Mouse (Mus musculus): ENCODE data around the gene Hist1h1t. TPM values are rescaled to one million over a fixed set of nuclear protein-coding genes. Genes with fewer than 3 reads are reported as not detected.

Hist1h1t gene
- polyA plus RNA-seq, 1 experiment from 2014 or later = not detected

DNA sequence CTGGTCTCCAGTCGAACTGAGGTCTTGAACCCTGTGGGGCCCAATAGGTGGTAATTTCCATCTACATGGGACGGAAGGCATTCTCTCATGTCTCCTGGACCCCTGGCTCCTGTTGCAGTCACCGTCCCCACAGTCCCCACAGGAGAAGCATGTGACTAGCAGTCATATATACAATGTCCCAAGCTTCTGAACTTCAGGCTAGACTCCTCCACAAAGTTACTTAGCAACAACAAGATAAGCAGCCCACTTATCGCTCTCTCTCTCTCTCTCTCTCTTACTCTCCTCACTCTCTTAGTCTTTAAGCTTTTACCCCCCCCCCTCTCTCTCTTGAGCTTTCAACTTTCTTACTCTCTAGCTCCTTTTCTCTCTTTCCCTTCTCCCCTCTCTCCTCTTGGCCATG is 28.6 kb downstream of the Hist1h1t start:
- H3K9ac ChIP-seq (ENCODE audit: low read depth, low read length) = no peak overlapping the region
- no peak overlapping the region for H3K27ac ChIP-seq (ENCODE audit: low read depth, low read length)
- 71% methylated on average over 4 of the region's 4 CpGs for WGBS
- no peak for ATAC-seq (ENCODE audit: low FRiP score, low TSS enrichment)
- no peaks in the 10 kb centered on the region for H3K27me3 ChIP-seq (ENCODE audit: control insufficient read depth, insufficient read depth, low read length)
- no peaks in the 10 kb centered on the region for H3K9me3 ChIP-seq (ENCODE audit: control insufficient read depth, low read length)
- H3K4me3 ChIP-seq (ENCODE audit: low read length) = no peak overlapping the region
- no peaks in the 10 kb centered on the region for H3K36me3 ChIP-seq (ENCODE audit: control insufficient read depth, insufficient read depth, low read length)
- no peak overlapping the region for H3K4me2 ChIP-seq (replicated peaks; ENCODE audit: low read depth, low read length)
- no peaks in the 10 kb centered on the region for H3K4me1 ChIP-seq (ENCODE audit: control insufficient read depth, insufficient read depth, low read length)

DNA sequence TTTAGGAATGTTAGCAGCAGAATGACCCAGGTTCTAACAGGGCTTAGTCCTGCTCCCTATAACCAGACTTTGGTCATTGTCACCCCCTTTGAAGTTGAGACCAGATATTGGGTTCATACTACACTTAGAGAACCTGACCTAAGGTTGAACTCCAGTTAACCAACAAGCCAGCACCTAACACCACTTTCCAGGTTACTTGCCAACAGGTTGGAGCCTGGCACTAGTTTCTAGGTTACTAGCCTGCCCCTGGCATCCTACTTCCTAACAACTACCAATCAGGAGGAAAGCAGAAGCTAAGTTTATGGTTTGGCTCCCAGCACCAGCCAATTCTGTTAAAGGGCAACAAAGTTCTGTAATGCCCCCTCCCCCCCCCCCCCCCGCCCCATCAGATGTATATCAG is 29.6 kb downstream of the Hist1h1t start:
- WGBS = 60% methylated on average over 1 of the region's 1 CpGs
- Histone ChIP-seq H3K27me3 (ENCODE audit: control insufficient read depth, insufficient read depth, low read length) (no peaks in the 10 kb centered on the region), H3K9me3 (ENCODE audit: control insufficient read depth, low read length) (no peaks in the 10 kb centered on the region)

DNA sequence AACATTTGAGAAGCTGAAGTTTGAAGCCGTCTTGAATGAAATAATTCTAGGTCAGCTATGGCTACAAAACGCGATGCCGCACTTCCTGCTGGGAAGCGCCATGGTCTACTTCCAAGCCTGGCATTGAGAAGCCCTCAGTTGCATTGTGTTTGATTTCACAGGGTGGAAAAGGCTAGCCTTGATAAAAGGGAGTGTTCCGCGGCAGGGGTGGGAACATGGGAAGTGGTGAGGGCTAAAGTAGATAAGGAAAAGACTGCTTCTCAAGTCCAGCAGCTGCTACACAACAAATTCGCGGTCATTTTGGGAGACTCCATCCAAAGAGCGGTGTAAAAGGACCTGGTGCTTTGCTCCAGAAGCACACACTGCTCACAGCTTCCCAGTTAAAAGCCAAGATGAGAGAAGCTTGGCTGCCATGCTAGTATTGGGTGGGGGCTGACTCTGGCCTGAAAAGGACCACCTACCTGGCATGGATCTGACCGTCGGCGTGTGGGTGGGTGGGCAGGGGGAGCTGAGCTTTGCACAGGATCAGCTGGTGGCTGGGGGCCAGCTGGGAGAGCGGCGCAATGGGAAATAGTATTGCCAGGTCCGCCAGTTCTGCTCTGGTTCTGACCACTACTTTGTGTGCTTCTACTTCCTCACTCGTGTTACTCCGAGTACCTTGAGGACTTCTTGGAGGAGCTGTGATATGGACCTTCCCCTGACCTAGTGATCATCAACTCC is 33.0 kb downstream of the Hist1h1t start:
- no peak for ATAC-seq (ENCODE audit: low FRiP score, low TSS enrichment)
- no peak overlapping the region for H3K4me3 ChIP-seq (ENCODE audit: low read length)
- no peak overlapping the region for H3K9ac ChIP-seq (ENCODE audit: low read depth, low read length)
- H3K4me1 ChIP-seq (ENCODE audit: control insufficient read depth, insufficient read depth, low read length) = peaks cover 5% of the 10 kb centered on the region; the same call in 1 of the 2 replicates
- no peaks in the 10 kb centered on the region for H3K9me3 ChIP-seq (ENCODE audit: control insufficient read depth, low read length)
- no peaks in the 10 kb centered on the region for H3K27me3 ChIP-seq (ENCODE audit: control insufficient read depth, insufficient read depth, low read length)
- 91% methylated on average over 18 of the region's 18 CpGs for WGBS
- H3K4me2 ChIP-seq (replicated peaks; ENCODE audit: low read depth, low read length) = no peak overlapping the region
- no peaks in the 10 kb centered on the region for H3K36me3 ChIP-seq (ENCODE audit: control insufficient read depth, insufficient read depth, low read length)
- H3K27ac ChIP-seq (ENCODE audit: low read depth, low read length) = no peak overlapping the region

More for the DNA sequence above, 29.6 kb downstream of the Hist1h1t start:
- Histone ChIP-seq H3K4me3 (ENCODE audit: low read length) (no peak overlapping the region), H3K27ac (ENCODE audit: low read depth, low read length) (no peak overlapping the region), H3K36me3 (ENCODE audit: control insufficient read depth, insufficient read depth, low read length) (no peaks in the 10 kb centered on the region), H3K4me2 (replicated peaks; ENCODE audit: low read depth, low read length) (no peak overlapping the region), H3K4me1 (ENCODE audit: control insufficient read depth, insufficient read depth, low read length) (no peaks in the 10 kb centered on the region), H3K9ac (ENCODE audit: low read depth, low read length) (no peak overlapping the region)
- ATAC-seq (ENCODE audit: low FRiP score, low TSS enrichment) = no peak

DNA sequence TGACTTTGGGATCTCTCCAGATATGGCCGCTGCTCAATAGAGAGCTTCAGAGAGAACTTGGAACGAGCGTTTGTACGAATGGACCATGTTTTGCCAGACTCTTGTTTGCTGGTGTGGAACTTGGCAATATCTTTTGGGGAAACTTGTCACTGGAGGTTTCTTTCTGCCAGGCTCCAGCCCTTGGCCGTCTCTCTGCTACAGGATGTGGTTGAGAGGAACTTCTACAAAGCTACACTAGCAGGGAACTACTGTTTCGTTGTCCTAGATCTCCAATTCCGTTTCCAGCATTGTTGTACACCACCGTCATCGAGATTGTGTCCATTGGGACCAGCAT is 33.5 kb downstream of the Hist1h1t start:
- Histone ChIP-seq H3K27ac (ENCODE audit: low read depth, low read length) (no peak overlapping the region), H3K4me1 (ENCODE audit: control insufficient read depth, insufficient read depth, low read length) (peaks cover 5% of the 10 kb centered on the region; the same call in 1 of the 2 replicates), H3K36me3 (ENCODE audit: control insufficient read depth, insufficient read depth, low read length) (no peaks in the 10 kb centered on the region), H3K27me3 (ENCODE audit: control insufficient read depth, insufficient read depth, low read length) (no peaks in the 10 kb centered on the region), H3K9me3 (ENCODE audit: control insufficient read depth, low read length) (no peaks in the 10 kb centered on the region), H3K4me3 (ENCODE audit: low read length) (no peak overlapping the region), H3K9ac (ENCODE audit: low read depth, low read length) (no peak overlapping the region), H3K4me2 (replicated peaks; ENCODE audit: low read depth, low read length) (no peak overlapping the region)
- no peak for ATAC-seq (ENCODE audit: low FRiP score, low TSS enrichment)
- 90% methylated on average over 9 of the region's 9 CpGs for WGBS

DNA sequence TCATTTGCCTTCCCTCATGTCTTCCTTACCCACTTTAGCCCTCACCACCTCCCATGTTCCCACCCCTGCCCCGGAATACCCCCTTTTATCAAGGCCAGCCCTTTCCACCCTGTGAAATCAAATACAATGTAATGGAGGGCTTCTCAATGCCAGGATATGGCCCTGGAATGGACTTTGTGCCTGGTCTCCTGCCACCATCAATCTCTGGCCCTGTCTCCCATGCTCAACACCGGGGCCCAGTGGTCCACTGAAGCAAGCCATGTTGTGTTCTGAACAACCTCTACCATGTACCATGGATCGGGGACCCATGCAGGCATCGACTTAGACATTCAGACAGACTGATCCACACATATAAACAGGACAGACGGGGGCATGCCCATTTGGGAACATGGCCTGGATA is 34.1 kb downstream of the Hist1h1t start:
- H3K27ac ChIP-seq (ENCODE audit: low read depth, low read length) = no peak overlapping the region
- peaks cover 5% of the 10 kb centered on the region; the same call in 1 of the 2 replicates for H3K4me1 ChIP-seq (ENCODE audit: control insufficient read depth, insufficient read depth, low read length)
- no peaks in the 10 kb centered on the region for H3K9me3 ChIP-seq (ENCODE audit: control insufficient read depth, low read length)
- no peaks in the 10 kb centered on the region for H3K36me3 ChIP-seq (ENCODE audit: control insufficient read depth, insufficient read depth, low read length)
- ATAC-seq (ENCODE audit: low FRiP score, low TSS enrichment) = no peak
- H3K9ac ChIP-seq (ENCODE audit: low read depth, low read length) = no peak overlapping the region
- 94% methylated on average over 5 of the region's 5 CpGs for WGBS
- H3K27me3 ChIP-seq (ENCODE audit: control insufficient read depth, insufficient read depth, low read length) = no peaks in the 10 kb centered on the region
- H3K4me2 ChIP-seq (replicated peaks; ENCODE audit: low read depth, low read length) = no peak overlapping the region
- H3K4me3 ChIP-seq (ENCODE audit: low read length) = no peak overlapping the region

DNA sequence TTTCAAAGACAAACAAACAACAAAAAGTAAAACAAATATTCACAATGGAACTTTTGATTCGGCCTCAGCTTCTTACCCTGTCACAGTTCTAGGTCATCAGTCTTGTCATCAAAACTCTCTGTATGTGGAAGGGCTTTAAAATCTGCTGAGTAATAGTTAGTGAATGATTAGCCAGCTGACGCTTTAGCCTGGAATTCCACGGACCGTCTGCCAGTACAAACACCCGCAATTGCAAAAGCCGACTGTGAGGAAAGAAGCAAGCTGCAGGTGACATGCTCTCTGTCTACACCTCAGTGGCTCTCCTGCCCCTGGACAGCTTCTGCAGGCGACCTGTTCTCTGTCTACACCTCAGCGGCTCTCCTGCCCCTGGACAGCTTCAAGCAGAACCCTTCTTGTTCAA is 34.9 kb downstream of the Hist1h1t start:
- Histone ChIP-seq H3K9ac (ENCODE audit: low read depth, low read length) (no peak overlapping the region), H3K27ac (ENCODE audit: low read depth, low read length) (no peak overlapping the region), H3K36me3 (ENCODE audit: control insufficient read depth, insufficient read depth, low read length) (no peaks in the 10 kb centered on the region), H3K4me3 (ENCODE audit: low read length) (no peak overlapping the region), H3K27me3 (ENCODE audit: control insufficient read depth, insufficient read depth, low read length) (no peaks in the 10 kb centered on the region), H3K9me3 (ENCODE audit: control insufficient read depth, low read length) (no peaks in the 10 kb centered on the region), H3K4me1 (ENCODE audit: control insufficient read depth, insufficient read depth, low read length) (peaks cover 5% of the 10 kb centered on the region; the same call in 1 of the 2 replicates), H3K4me2 (replicated peaks; ENCODE audit: low read depth, low read length) (no peak overlapping the region)
- ATAC-seq (ENCODE audit: low FRiP score, low TSS enrichment) = 0 out of 2 replicates have a peak, but pooled peaks have one; percentile 38
- 32% methylated on average over 8 of the region's 8 CpGs for WGBS

DNA sequence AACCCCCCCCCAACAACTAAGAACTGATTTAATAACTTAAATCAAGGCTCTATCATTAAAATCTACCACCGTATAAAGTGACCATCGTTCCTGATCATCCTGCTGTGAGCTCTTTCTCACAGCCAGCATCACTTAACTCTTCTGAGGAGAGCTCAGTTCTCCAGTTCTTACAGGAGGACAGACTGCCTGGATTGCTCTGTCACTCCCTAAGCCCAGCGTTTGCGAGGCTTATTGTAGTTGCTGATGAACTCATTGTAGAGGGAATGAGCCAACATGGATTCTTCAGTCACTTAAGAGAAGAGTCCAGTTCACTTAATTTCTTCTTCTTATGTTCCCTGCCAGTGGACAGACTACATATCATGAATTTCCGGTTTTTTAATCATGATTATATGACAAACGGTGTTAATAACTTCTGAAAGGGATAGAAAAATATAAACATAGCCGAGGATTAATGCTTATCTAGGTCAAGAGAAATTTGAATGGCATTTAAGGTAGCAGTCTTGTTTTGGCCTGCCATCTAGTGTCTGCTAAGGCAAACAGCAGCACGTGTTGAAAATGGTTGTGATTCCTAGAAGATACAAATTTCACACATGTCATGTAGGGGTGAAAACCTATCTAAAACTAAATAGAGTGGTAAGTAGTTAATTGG is 36.7 kb downstream of the Hist1h1t start:
- 23% methylated on average over 8 of the region's 8 CpGs for WGBS
- Histone ChIP-seq H3K4me1 (ENCODE audit: control insufficient read depth, insufficient read depth, low read length) (peaks cover 5% of the 10 kb centered on the region; the same call in 1 of the 2 replicates), H3K9ac (ENCODE audit: low read depth, low read length) (no peak overlapping the region), H3K4me3 (ENCODE audit: low read length) (no peak overlapping the region), H3K9me3 (ENCODE audit: control insufficient read depth, low read length) (no peaks in the 10 kb centered on the region), H3K27ac (ENCODE audit: low read depth, low read length) (no peak overlapping the region), H3K4me2 (replicated peaks; ENCODE audit: low read depth, low read length) (no peak overlapping the region), H3K27me3 (ENCODE audit: control insufficient read depth, insufficient read depth, low read length) (no peaks in the 10 kb centered on the region), H3K36me3 (ENCODE audit: control insufficient read depth, insufficient read depth, low read length) (no peaks in the 10 kb centered on the region)
- no peak for ATAC-seq (ENCODE audit: low FRiP score, low TSS enrichment)

DNA sequence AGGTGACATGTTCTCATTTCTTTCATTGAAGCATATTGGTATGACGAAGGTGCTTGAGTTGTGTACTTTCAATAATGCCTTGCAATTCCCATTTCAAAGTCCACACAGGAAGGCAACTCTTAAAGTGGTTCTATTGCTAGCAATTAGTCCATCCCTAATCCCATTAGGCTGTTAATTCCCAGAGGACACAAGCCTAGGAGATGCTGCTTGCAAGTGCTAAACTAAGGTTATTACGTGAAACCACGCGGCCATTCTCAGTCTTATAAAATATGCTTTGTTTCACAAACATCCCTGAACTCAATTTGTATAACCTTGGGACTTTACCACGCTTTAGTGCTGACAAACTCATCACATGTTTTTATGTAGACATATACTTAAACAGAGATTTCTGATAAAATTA is 41.5 kb downstream of the Hist1h1t start:
- Histone ChIP-seq H3K27ac (ENCODE audit: low read depth, low read length) (no peak overlapping the region), H3K4me3 (ENCODE audit: low read length) (no peak overlapping the region), H3K27me3 (ENCODE audit: control insufficient read depth, insufficient read depth, low read length) (no peaks in the 10 kb centered on the region), H3K9me3 (ENCODE audit: control insufficient read depth, low read length) (no peaks in the 10 kb centered on the region), H3K9ac (ENCODE audit: low read depth, low read length) (no peak overlapping the region), H3K36me3 (ENCODE audit: control insufficient read depth, insufficient read depth, low read length) (no peaks in the 10 kb centered on the region), H3K4me1 (ENCODE audit: control insufficient read depth, insufficient read depth, low read length) (peaks cover 7% of the 10 kb centered on the region; the same call in 1 of the 2 replicates), H3K4me2 (replicated peaks; ENCODE audit: low read depth, low read length) (no peak overlapping the region)
- 79% methylated on average over 5 of the region's 5 CpGs for WGBS
- no peak for ATAC-seq (ENCODE audit: low FRiP score, low TSS enrichment)

DNA sequence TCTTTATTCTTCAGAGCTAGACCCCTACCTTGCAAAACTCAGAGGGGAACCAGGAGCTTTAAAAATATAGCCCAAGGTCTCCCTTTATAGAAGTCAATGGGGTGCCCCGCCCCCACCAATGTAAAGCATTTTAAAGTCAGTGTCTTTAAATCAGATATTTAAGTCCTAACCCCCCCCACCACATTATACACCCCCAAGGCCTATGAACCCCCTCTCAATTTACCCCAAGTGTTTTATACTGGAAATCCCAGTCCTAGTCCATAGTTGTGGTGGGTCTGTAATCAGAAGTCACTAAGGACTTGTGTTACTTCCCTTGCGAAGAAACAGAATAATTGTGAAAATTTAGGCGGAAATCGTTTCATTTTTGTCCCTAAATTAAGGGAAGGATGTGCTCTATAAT is 42.4 kb downstream of the Hist1h1t start:
- 27% methylated on average over 4 of the region's 4 CpGs for WGBS
- peaks cover 7% of the 10 kb centered on the region; the same call in 1 of the 2 replicates for H3K4me1 ChIP-seq (ENCODE audit: control insufficient read depth, insufficient read depth, low read length)
- H3K9ac ChIP-seq (ENCODE audit: low read depth, low read length) = peak overlapping the region; percentile 74
- H3K4me2 ChIP-seq (replicated peaks; ENCODE audit: low read depth, low read length) = peak overlapping the region; percentile 72
- no peak for ATAC-seq (ENCODE audit: low FRiP score, low TSS enrichment)
- no peaks in the 10 kb centered on the region for H3K27me3 ChIP-seq (ENCODE audit: control insufficient read depth, insufficient read depth, low read length)
- no peaks in the 10 kb centered on the region for H3K36me3 ChIP-seq (ENCODE audit: control insufficient read depth, insufficient read depth, low read length)
- H3K9me3 ChIP-seq (ENCODE audit: control insufficient read depth, low read length) = no peaks in the 10 kb centered on the region
- peak overlapping the region; percentile 51; the same call in 1 of the 2 replicates for H3K4me3 ChIP-seq (ENCODE audit: low read length)
- H3K27ac ChIP-seq (ENCODE audit: low read depth, low read length) = peak overlapping the region; percentile 99
